Mouse (Mus musculus): Measurements from ENCODE around the gene Ogt. TPM values are rescaled to one million over a fixed set of nuclear protein-coding genes. Genes with fewer than 3 reads are reported as not detected.

Gene Ogt
- polyA plus RNA-seq, 1 experiment: 14.2 TPM

GRCm38 (mm10) chrX:101636821-101637525, 2.9 kb upstream of the Ogt start:
- peak; percentile 15 for TF ChIP-seq MYOD1 (IDR thresholded peaks at IDR 0.05; ENCODE audit: control insufficient read depth, insufficient read length, low read depth)
- no peak for TF ChIP-seq CEBPB (IDR thresholded peaks at IDR 0.05; ENCODE audit: low read depth)
- H3K4me3 ChIP-seq (ENCODE audit: insufficient read depth, poor library complexity, severe bottlenecking): no peak overlapping the region
- no peaks in the 10 kb centered on the region for H3K27me3 ChIP-seq (ENCODE audit: control insufficient read depth, insufficient read depth, insufficient read length)
- H3K79me2 ChIP-seq (ENCODE audit: control insufficient read depth, insufficient read depth): peaks cover 21% of the 10 kb centered on the region
- H3K36me3 ChIP-seq (ENCODE audit: control insufficient read depth, insufficient read depth): no peaks in the 10 kb centered on the region
- H3ac ChIP-seq (ENCODE audit: control insufficient read depth, insufficient read length, low read depth): no peak overlapping the region
- peaks cover 20% of the 10 kb centered on the region for H3K79me3 ChIP-seq (ENCODE audit: low read depth)

DNA sequence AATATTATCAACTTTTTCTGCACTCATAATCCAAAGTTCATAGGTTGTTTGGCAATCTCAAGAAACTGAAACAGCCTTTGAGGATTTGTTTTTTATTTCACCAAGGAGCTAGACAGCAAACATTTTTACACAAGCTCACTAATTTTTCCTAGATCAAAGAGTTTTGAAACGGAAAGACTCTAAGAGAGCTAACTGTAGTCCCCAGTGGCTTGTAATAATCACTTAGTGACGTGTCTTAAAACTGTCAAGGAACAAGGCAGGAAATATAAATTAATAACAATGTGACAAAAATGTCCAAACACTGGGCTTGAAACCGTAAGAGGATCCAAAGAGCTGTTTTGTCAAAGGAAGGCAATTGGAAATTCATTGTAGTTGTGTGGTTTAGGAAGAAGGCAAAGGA, 1.0 kb upstream of the Ogt start:
- H3K36me3 ChIP-seq (ENCODE audit: control insufficient read depth, insufficient read depth): peaks cover 6% of the 10 kb centered on the region
- H3ac ChIP-seq (ENCODE audit: control insufficient read depth, insufficient read length, low read depth): peak overlapping the region; percentile 23
- H3K27me3 ChIP-seq (ENCODE audit: control insufficient read depth, insufficient read depth, insufficient read length): no peaks in the 10 kb centered on the region
- H3K79me2 ChIP-seq (ENCODE audit: control insufficient read depth, insufficient read depth): peaks cover 40% of the 10 kb centered on the region
- H3K79me3 ChIP-seq (ENCODE audit: low read depth): peaks cover 39% of the 10 kb centered on the region
- H3K4me3 ChIP-seq (ENCODE audit: insufficient read depth, poor library complexity, severe bottlenecking): no peak overlapping the region
- TF ChIP-seq MYOD1 (IDR thresholded peaks at IDR 0.05; ENCODE audit: control insufficient read depth, insufficient read length, low read depth) (no peak), MYOG (IDR thresholded peaks at IDR 0.05; ENCODE audit: control insufficient read depth, extremely low read depth, insufficient read length) (no peak), CTCF (IDR thresholded peaks at IDR 0.05; ENCODE audit: control insufficient read depth, insufficient read depth, insufficient read length) (no peak), USF1 (IDR thresholded peaks at IDR 0.05; ENCODE audit: low read depth) (no peak), MAX (IDR thresholded peaks at IDR 0.05) (no peak), FOSL1 (IDR thresholded peaks at IDR 0.05; ENCODE audit: insufficient read depth, low read length, poor library complexity, severe bottlenecking) (no peak), CEBPB (IDR thresholded peaks at IDR 0.05; ENCODE audit: low read depth) (no peak)

DNA sequence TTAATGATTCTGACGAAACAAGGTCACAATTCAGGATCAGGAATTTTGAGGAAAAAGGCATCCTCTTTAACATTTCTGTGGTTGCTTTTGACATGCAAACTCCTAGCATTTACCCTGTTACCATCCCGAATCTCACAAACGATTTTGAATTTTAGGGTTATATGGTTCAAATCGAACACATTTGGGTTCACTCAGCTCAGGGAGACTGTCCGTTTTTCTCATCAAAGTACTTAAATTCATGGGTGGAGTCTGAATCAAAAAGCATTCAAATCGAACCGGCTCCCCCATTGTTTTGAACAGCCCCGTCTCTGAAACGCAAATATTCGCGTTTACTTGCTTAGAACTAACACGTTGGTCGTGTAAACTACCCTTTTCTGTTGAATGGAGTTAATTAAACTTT, 554 bp upstream of the Ogt start:
- Histone ChIP-seq H3K27me3 (ENCODE audit: control insufficient read depth, insufficient read depth, insufficient read length) (no peaks in the 10 kb centered on the region), H3ac (ENCODE audit: control insufficient read depth, insufficient read length, low read depth) (peak overlapping the region; percentile 44), H3K4me3 (ENCODE audit: insufficient read depth, poor library complexity, severe bottlenecking) (peak overlapping the region; percentile 61), H3K79me3 (ENCODE audit: low read depth) (peaks cover 44% of the 10 kb centered on the region), H3K36me3 (ENCODE audit: control insufficient read depth, insufficient read depth) (peaks cover 9% of the 10 kb centered on the region), H3K79me2 (ENCODE audit: control insufficient read depth, insufficient read depth) (peaks cover 44% of the 10 kb centered on the region)
- TF ChIP-seq CEBPB (IDR thresholded peaks at IDR 0.05; ENCODE audit: low read depth) (no peak), MYOG (IDR thresholded peaks at IDR 0.05; ENCODE audit: control insufficient read depth, extremely low read depth, insufficient read length) (no peak), USF1 (IDR thresholded peaks at IDR 0.05; ENCODE audit: low read depth) (no peak), MYOD1 (IDR thresholded peaks at IDR 0.05; ENCODE audit: control insufficient read depth, insufficient read length, low read depth) (no peak), FOSL1 (IDR thresholded peaks at IDR 0.05; ENCODE audit: insufficient read depth, low read length, poor library complexity, severe bottlenecking) (no peak), MAX (IDR thresholded peaks at IDR 0.05) (no peak), CTCF (IDR thresholded peaks at IDR 0.05; ENCODE audit: control insufficient read depth, insufficient read depth, insufficient read length) (no peak)

GRCm38 (mm10) chrX:101640194-101641160, 617 bp downstream of the Ogt start:
- Histone ChIP-seq H3K79me2 (ENCODE audit: control insufficient read depth, insufficient read depth) (peaks cover 56% of the 10 kb centered on the region), H3ac (ENCODE audit: control insufficient read depth, insufficient read length, low read depth) (peak overlapping the region; percentile 72), H3K27me3 (ENCODE audit: control insufficient read depth, insufficient read depth, insufficient read length) (no peaks in the 10 kb centered on the region), H3K4me3 (ENCODE audit: insufficient read depth, poor library complexity, severe bottlenecking) (peak overlapping the region; percentile 61), H3K36me3 (ENCODE audit: control insufficient read depth, insufficient read depth) (peaks cover 9% of the 10 kb centered on the region), H3K79me3 (ENCODE audit: low read depth) (peaks cover 52% of the 10 kb centered on the region)
- TF ChIP-seq FOSL1 (IDR thresholded peaks at IDR 0.05; ENCODE audit: insufficient read depth, low read length, poor library complexity, severe bottlenecking) (no peak), MAX (IDR thresholded peaks at IDR 0.05) (no peak), MYOD1 (IDR thresholded peaks at IDR 0.05; ENCODE audit: control insufficient read depth, insufficient read length, low read depth) (no peak), CTCF (IDR thresholded peaks at IDR 0.05; ENCODE audit: control insufficient read depth, insufficient read depth, insufficient read length) (no peak), MYOG (IDR thresholded peaks at IDR 0.05; ENCODE audit: control insufficient read depth, extremely low read depth, insufficient read length) (no peak), USF1 (IDR thresholded peaks at IDR 0.05; ENCODE audit: low read depth) (no peak), CEBPB (IDR thresholded peaks at IDR 0.05; ENCODE audit: low read depth) (no peak)

GRCm38 (mm10) chrX:101641161-101641530, 1.3 kb downstream of the Ogt start:
- no peaks in the 10 kb centered on the region for H3K27me3 ChIP-seq (ENCODE audit: control insufficient read depth, insufficient read depth, insufficient read length)
- H3ac ChIP-seq (ENCODE audit: control insufficient read depth, insufficient read length, low read depth): peak overlapping the region; percentile 72
- no peak for TF ChIP-seq MYOG (IDR thresholded peaks at IDR 0.05; ENCODE audit: control insufficient read depth, extremely low read depth, insufficient read length)
- TF ChIP-seq USF1 (IDR thresholded peaks at IDR 0.05; ENCODE audit: low read depth): no peak
- no peak for TF ChIP-seq MAX (IDR thresholded peaks at IDR 0.05)
- TF ChIP-seq CEBPB (IDR thresholded peaks at IDR 0.05; ENCODE audit: low read depth): no peak
- no peak for TF ChIP-seq MYOD1 (IDR thresholded peaks at IDR 0.05; ENCODE audit: control insufficient read depth, insufficient read length, low read depth)
- TF ChIP-seq CTCF (IDR thresholded peaks at IDR 0.05; ENCODE audit: control insufficient read depth, insufficient read depth, insufficient read length): no peak
- no peak for TF ChIP-seq FOSL1 (IDR thresholded peaks at IDR 0.05; ENCODE audit: insufficient read depth, low read length, poor library complexity, severe bottlenecking)
- peaks cover 63% of the 10 kb centered on the region for H3K79me2 ChIP-seq (ENCODE audit: control insufficient read depth, insufficient read depth)
- peaks cover 58% of the 10 kb centered on the region for H3K79me3 ChIP-seq (ENCODE audit: low read depth)
- peak overlapping the region; percentile 61 for H3K4me3 ChIP-seq (ENCODE audit: insufficient read depth, poor library complexity, severe bottlenecking)
- peaks cover 9% of the 10 kb centered on the region for H3K36me3 ChIP-seq (ENCODE audit: control insufficient read depth, insufficient read depth)
